Mouse (Mus musculus): ENCODE measurements around the gene Itpk1. TPM values are rescaled to one million over a fixed set of nuclear protein-coding genes. Genes with fewer than 3 reads are reported as not detected.

The Itpk1 gene
- polyA plus RNA-seq, 1 experiment from 2014 or later, result 16.5 TPM

DNA sequence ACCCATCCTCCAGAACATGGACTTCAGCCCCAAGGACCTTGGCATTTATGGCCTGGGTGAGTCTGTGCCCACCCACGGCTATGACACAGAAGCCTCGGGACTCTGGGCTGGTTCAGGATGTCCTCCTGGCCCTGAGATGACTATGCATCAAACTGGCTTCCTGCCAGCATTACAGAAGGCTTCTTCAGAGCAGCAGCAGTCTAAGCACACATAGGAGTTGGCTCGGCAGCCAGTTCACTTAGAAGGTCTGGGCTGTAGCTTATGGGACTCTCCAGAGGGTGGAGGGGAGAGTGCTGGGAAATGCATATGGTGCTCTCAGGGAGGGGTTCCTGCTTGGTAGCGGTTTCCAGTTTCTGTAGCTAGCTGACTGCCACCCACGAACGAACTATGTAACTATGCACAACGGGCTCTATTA, 21.0 kb upstream of the Itpk1 start:
- Histone ChIP-seq H3K4me3 (no peak overlapping the region), H3K9me3 (no peaks in the 10 kb centered on the region), H3K36me3 (replicated peaks) (no peaks in the 10 kb centered on the region), H3K27ac (0 out of 2 replicates have a peak overlapping the region, but pooled peaks have one; percentile 40), H3K27me3 (ENCODE audit: poor library complexity, severe bottlenecking) (no peaks in the 10 kb centered on the region), H3K4me1 (peaks cover 24% of the 10 kb centered on the region)
- WGBS, result 88% methylated on average over 7 of the region's 7 CpGs
- no peak for DNase-seq (ENCODE audit: extremely low spot score, low spot score)

DNA sequence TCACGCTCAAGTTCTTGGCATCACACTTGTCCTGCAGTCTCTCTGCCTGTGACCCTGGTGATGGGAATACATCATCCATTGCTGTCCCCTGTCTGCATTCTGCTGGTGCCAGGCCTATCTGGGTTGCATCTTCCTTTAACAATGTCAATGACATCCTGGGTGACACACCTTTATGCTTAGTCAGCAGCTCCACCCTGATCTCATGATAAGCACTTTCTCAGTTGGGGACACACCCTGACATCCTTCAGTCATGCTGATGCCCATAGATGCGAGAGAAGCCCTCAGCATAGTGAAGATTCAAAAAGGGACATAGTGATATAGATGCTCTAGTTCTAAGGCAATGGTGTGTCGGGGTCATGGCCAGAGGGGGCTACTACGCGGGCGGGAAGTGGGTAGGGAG, 20.4 kb upstream of the Itpk1 start:
- no peaks in the 10 kb centered on the region for H3K36me3 ChIP-seq (replicated peaks)
- H3K27me3 ChIP-seq (ENCODE audit: poor library complexity, severe bottlenecking), result no peaks in the 10 kb centered on the region
- H3K27ac ChIP-seq, result no peak overlapping the region
- no peak overlapping the region for H3K4me3 ChIP-seq
- 94% methylated on average over 6 of the region's 6 CpGs for WGBS
- peaks cover 18% of the 10 kb centered on the region for H3K4me1 ChIP-seq
- H3K9me3 ChIP-seq, result no peaks in the 10 kb centered on the region
- DNase-seq (ENCODE audit: extremely low spot score, low spot score), result no peak

DNA sequence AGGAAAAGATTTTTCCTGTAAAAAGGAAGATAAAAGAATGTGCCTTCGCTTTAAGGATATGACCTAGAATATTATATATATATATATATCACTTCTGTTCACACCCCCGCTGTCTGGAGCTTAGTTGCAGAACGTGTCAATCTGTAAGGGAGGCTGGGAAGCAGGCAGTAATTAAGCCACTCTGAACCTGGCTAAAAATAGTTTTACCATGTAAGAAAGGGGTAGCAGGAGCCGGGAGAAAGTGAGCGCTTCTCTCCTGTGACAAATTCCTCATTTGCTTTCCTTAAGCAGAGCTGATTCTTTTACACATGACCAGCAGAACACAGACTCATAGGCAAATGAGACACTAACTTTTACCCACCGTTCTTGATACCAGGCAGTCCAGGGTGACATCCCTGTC, 19.1 kb upstream of the Itpk1 start:
- Histone ChIP-seq H3K27ac (no peak overlapping the region), H3K9me3 (no peaks in the 10 kb centered on the region), H3K4me1 (peaks cover 13% of the 10 kb centered on the region), H3K27me3 (ENCODE audit: poor library complexity, severe bottlenecking) (no peaks in the 10 kb centered on the region), H3K36me3 (replicated peaks) (no peaks in the 10 kb centered on the region), H3K4me3 (no peak overlapping the region)
- WGBS, result 86% methylated on average over 6 of the region's 6 CpGs
- no peak for DNase-seq (ENCODE audit: extremely low spot score, low spot score)

DNA sequence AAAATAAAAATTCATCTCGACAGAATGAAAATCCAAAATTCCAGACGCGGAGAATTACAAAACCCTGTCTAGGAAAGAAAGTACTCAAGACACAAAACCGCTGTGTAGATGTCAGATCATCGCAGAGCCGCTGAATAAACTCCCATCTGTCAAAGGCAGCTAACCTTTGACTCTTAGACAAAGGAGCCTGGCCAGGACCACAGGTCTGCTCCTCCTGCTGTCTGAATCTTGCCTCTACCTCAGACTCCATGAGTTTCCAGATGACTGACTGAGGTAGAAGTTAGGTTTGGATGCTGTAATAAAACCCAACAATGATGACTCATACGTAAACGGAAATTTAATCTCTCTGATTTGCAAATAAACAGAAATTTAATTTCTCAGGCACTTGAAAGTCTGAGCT, 18.2 kb upstream of the Itpk1 start:
- Histone ChIP-seq H3K36me3 (replicated peaks) (no peaks in the 10 kb centered on the region), H3K27me3 (ENCODE audit: poor library complexity, severe bottlenecking) (no peaks in the 10 kb centered on the region), H3K4me1 (peaks cover 13% of the 10 kb centered on the region), H3K4me3 (no peak overlapping the region), H3K9me3 (no peaks in the 10 kb centered on the region), H3K27ac (no peak overlapping the region)
- WGBS, result 82% methylated on average over 8 of the region's 8 CpGs
- no peak for DNase-seq (ENCODE audit: extremely low spot score, low spot score)

GRCm38 (mm10) chr12:102722451-102722850, 17.7 kb upstream of the Itpk1 start:
- no peak for DNase-seq (ENCODE audit: extremely low spot score, low spot score)
- H3K4me1 ChIP-seq, result peaks cover 13% of the 10 kb centered on the region
- H3K27me3 ChIP-seq (ENCODE audit: poor library complexity, severe bottlenecking), result no peaks in the 10 kb centered on the region
- H3K36me3 ChIP-seq (replicated peaks), result no peaks in the 10 kb centered on the region
- no peaks in the 10 kb centered on the region for H3K9me3 ChIP-seq
- no peak overlapping the region for H3K4me3 ChIP-seq
- WGBS, result 58% methylated on average over 11 of the region's 11 CpGs
- peak overlapping the region; percentile 3; the same call in 1 of the 2 replicates for H3K27ac ChIP-seq

GRCm38 (mm10) chr12:102719552-102720315, 15.0 kb upstream of the Itpk1 start:
- no peak overlapping the region for H3K27ac ChIP-seq
- no peaks in the 10 kb centered on the region for H3K27me3 ChIP-seq (ENCODE audit: poor library complexity, severe bottlenecking)
- peaks cover 13% of the 10 kb centered on the region for H3K4me1 ChIP-seq
- 32% methylated on average over 13 of the region's 13 CpGs for WGBS
- H3K36me3 ChIP-seq (replicated peaks), result no peaks in the 10 kb centered on the region
- H3K4me3 ChIP-seq, result no peak overlapping the region
- H3K9me3 ChIP-seq, result no peaks in the 10 kb centered on the region
- DNase-seq (ENCODE audit: extremely low spot score, low spot score), result peak; percentile 56

- Histone ChIP-seq H3K27me3 (ENCODE audit: poor library complexity, severe bottlenecking) (no peaks in the 10 kb centered on the region), H3K9me3 (no peaks in the 10 kb centered on the region), H3K36me3 (replicated peaks) (no peaks in the 10 kb centered on the region), H3K27ac (no peak overlapping the region), H3K4me3 (no peak overlapping the region), H3K4me1 (peaks cover 14% of the 10 kb centered on the region)
- WGBS, result 84% methylated on average over 10 of the region's 10 CpGs
- no peak for DNase-seq (ENCODE audit: extremely low spot score, low spot score)
These were observed 10.1 kb upstream of the Itpk1 start for GRCm38 (mm10) chr12:102714654-102715395.

DNA sequence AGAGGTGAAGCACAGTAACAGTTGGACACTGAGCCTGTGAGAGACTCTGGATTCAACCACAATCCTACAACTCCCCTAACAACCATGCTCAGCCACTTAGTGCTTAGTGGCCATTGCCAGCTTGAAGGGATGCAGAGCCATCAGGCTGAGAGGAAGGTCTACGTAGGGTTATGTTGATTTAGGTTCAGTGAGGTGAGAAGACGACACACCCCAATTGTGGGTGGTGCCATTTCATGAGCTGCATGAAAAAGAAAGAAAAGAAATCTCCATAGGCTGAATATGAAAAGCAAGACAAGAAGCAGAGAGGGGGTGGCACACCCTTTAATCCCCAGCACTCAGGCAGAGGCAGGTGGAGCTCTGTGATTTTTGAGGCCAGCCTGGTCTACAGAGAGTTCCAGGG, 9.4 kb upstream of the Itpk1 start:
- no peaks in the 10 kb centered on the region for H3K9me3 ChIP-seq
- no peak overlapping the region for H3K27ac ChIP-seq
- DNase-seq (ENCODE audit: extremely low spot score, low spot score), result no peak
- no peaks in the 10 kb centered on the region for H3K36me3 ChIP-seq (replicated peaks)
- no peak overlapping the region for H3K4me3 ChIP-seq
- H3K27me3 ChIP-seq (ENCODE audit: poor library complexity, severe bottlenecking), result no peaks in the 10 kb centered on the region
- WGBS, result 86% methylated on average over 2 of the region's 2 CpGs
- H3K4me1 ChIP-seq, result peaks cover 10% of the 10 kb centered on the region

GRCm38 (mm10) chr12:102713153-102713865, 8.6 kb upstream of the Itpk1 start:
- H3K4me3 ChIP-seq, result no peak overlapping the region
- whole genome bisulfite sequencing, result 82% methylated on average over 20 of the region's 20 CpGs

DNA sequence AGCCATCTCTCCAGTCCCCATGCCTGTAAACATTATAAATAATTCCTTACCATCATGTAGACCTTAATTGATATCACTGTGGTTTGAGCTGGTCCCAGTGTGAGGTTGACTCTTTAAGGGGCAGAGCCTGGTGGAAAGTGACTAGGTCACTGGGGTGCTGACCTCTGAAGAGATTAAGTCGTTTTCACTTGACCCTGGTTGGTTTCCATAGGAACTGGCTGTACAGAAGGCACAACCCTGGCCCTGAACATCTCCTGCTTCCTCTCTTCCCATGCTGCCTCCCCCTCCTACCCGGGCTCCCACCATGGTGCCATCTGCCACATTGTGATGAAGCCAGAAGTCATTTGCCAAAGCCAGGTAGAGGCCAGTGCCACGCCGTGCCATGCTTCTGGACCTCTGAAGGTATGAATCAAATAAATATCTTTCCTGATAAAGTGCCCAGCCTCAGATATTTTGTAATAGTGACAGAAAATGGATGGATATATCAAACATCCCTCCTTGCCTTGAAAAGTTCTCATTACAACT, 6.2 kb upstream of the Itpk1 start:
- Histone ChIP-seq H3K4me1 (peaks cover 11% of the 10 kb centered on the region), H3K36me3 (replicated peaks) (no peaks in the 10 kb centered on the region), H3K27ac (no peak overlapping the region), H3K27me3 (ENCODE audit: poor library complexity, severe bottlenecking) (peaks cover 26% of the 10 kb centered on the region), H3K9me3 (no peaks in the 10 kb centered on the region), H3K4me3 (no peak overlapping the region)
- WGBS, result 57% methylated on average over 4 of the region's 4 CpGs
- DNase-seq (ENCODE audit: extremely low spot score, low spot score), result no peak

More at GRCm38 (mm10) chr12:102713153-102713865, 8.6 kb upstream of the Itpk1 start:
- Histone ChIP-seq H3K27me3 (ENCODE audit: poor library complexity, severe bottlenecking) (0 out of 2 replicates have a peak, but pooled peaks cover 2% of the 10 kb centered on the region), H3K27ac (no peak overlapping the region), H3K4me1 (peaks cover 9% of the 10 kb centered on the region), H3K36me3 (replicated peaks) (no peaks in the 10 kb centered on the region), H3K9me3 (no peaks in the 10 kb centered on the region)
- DNase-seq (ENCODE audit: extremely low spot score, low spot score), result no peak

DNA sequence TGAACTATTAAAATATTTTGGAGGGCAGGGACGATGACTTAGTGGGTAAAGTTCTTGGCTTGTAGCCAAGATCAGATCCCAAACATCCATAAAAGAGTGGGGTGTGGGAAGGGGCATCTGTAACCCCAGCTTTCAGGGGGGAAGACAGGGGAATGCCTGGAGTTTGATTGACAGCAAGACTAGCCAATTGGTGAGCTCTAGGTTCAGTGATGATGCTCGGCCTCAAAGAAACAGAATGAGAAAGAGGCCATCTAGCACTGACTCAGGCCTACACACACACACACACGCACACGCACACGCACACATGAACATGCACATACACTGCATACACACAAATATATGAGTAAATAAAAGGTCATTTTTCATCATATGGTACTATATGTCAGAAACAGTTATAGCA, 5.2 kb upstream of the Itpk1 start:
- 94% methylated on average over 5 of the region's 5 CpGs for WGBS
- no peaks in the 10 kb centered on the region for H3K36me3 ChIP-seq (replicated peaks)
- H3K4me1 ChIP-seq, result peaks cover 19% of the 10 kb centered on the region
- H3K9me3 ChIP-seq, result no peaks in the 10 kb centered on the region
- no peak for DNase-seq (ENCODE audit: extremely low spot score, low spot score)
- peaks cover 26% of the 10 kb centered on the region for H3K27me3 ChIP-seq (ENCODE audit: poor library complexity, severe bottlenecking)
- H3K4me3 ChIP-seq, result no peak overlapping the region
- no peak overlapping the region for H3K27ac ChIP-seq

DNA sequence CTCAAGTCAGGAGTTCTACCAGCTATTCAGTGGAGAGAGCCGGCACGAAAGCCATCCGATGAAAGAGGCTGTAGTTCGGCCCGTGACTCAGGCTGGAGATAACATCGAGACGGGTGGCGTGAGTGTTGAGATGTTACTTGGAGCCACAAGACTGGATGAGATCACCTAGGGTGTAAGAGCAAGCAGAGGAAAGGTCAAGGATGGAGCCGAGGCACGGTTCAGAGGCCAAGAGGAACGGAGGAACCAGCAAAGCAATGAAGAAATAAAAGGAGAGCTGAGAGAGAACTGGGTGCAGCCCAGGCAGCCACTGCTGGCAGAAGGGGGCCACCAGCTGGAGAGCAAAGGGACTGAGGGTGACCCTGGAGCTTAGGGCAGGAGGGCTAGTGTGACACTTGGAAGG, 3.5 kb upstream of the Itpk1 start:
- no peak overlapping the region for H3K27ac ChIP-seq
- H3K4me3 ChIP-seq, result no peak overlapping the region
- 87% methylated on average over 11 of the region's 11 CpGs for WGBS
- DNase-seq (ENCODE audit: extremely low spot score, low spot score), result no peak
- H3K27me3 ChIP-seq (ENCODE audit: poor library complexity, severe bottlenecking), result peaks cover 33% of the 10 kb centered on the region
- H3K36me3 ChIP-seq (replicated peaks), result no peaks in the 10 kb centered on the region
- H3K9me3 ChIP-seq, result no peaks in the 10 kb centered on the region
- H3K4me1 ChIP-seq, result peaks cover 33% of the 10 kb centered on the region

All from forebrain, embryonic 10.5 days (tissue).